Mouse (Mus musculus) neural tube, embryonic 13.5 days (tissue): ENCODE measurements at regions not wholly inside any gene's neighbourhood (a gene's known extent, or its start where the extent isn't known, plus 50 kb on each side); places are given as distances from the start of the nearest gene placed in this dataset.

Experiments used
- ATAC-seq: fragments of 200-750 bp; cut with Nextera tagmentation; 2 replicates; pipeline ENCODE4 v1.8.0; 2017; ENCODE audit warnings: low read depth, mild to moderate bottlenecking, moderate TSS enrichment, moderate library complexity
- H3K27ac ChIP-seq: fragments of 300-500 bp; sonication (generic); replicated peaks from 2 replicates; pipeline ENCODE4 v1.5.1; 2015; ENCODE audit warnings: moderate library complexity, mild to moderate bottlenecking, inconsistent platforms
- H3K27me3 ChIP-seq: fragments of 300-500 bp; sonication (generic); 2 replicates; pipeline ENCODE4 v1.6.1; 2015; ENCODE audit warnings: mild to moderate bottlenecking, inconsistent platforms
- H3K36me3 ChIP-seq: fragments of 300-500 bp; sonication (generic); 2 replicates; pipeline ENCODE4 v1.6.1; 2015; ENCODE audit warnings: mild to moderate bottlenecking, inconsistent platforms
- H3K4me1 ChIP-seq: fragments of 300-500 bp; sonication (generic); replicated peaks from 2 replicates; pipeline ENCODE4 v1.6.1; 2015; ENCODE audit warnings: inconsistent platforms
- H3K4me2 ChIP-seq: fragments of 300-500 bp; sonication (generic); 2 replicates; pipeline ENCODE4 v1.6.1; 2015; ENCODE audit warnings: inconsistent platforms, mild to moderate bottlenecking, moderate library complexity
- H3K4me3 ChIP-seq: fragments of 300-500 bp; sonication (generic); 2 replicates; pipeline ENCODE4 v1.5.1; 2015; ENCODE audit warnings: mild to moderate bottlenecking, inconsistent platforms
- H3K9ac ChIP-seq: fragments of 300-500 bp; sonication (generic); 2 replicates; pipeline ENCODE4 v1.6.1; 2015; ENCODE audit warnings: moderate library complexity, mild to moderate bottlenecking, inconsistent platforms
- H3K9me3 ChIP-seq: fragments of 300-500 bp; sonication (generic); 2 replicates; pipeline ENCODE4 v1.6.1; 2016; ENCODE audit warnings: inconsistent platforms
- WGBS: fragments of 180-500 bp; shearing (Covaris S2); methylation state at CpG from one replicate; pipeline ENCODE4 v1.1.7; 2015; 5-methylcytosine and 5-hydroxymethylcytosine counted together

DNA sequence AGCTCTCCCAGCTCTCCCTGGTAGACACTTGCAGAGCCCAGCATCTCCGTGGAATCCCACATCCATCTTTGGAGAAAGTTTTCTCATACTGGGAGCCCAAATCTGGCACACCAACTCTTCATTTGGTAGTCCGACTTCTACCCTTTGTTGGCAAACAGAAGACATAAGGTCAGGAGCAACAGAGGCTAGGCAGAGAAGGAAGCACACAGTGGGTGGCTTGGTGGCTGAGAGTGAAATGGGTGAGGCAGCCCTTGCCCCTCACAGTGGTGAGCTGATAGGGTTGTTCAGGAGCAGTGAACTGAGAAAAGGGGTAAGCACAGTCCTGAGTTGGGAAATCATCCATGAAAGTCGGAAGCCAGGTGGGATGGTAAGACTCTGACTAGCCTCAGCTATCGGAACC, 157.6 kb upstream of the Arid2 start:
- ATAC-seq, result no peak
- Histone ChIP-seq H3K9me3 (no peaks in the 10 kb centered on the region), H3K9ac (no peak overlapping the region), H3K4me1 (no peaks in the 10 kb centered on the region), H3K4me3 (no peak overlapping the region), H3K27me3 (no peaks in the 10 kb centered on the region), H3K4me2 (no peak overlapping the region), H3K36me3 (no peaks in the 10 kb centered on the region), H3K27ac (no peak overlapping the region)
- 84% methylated on average over 4 of the region's 4 CpGs for WGBS

DNA sequence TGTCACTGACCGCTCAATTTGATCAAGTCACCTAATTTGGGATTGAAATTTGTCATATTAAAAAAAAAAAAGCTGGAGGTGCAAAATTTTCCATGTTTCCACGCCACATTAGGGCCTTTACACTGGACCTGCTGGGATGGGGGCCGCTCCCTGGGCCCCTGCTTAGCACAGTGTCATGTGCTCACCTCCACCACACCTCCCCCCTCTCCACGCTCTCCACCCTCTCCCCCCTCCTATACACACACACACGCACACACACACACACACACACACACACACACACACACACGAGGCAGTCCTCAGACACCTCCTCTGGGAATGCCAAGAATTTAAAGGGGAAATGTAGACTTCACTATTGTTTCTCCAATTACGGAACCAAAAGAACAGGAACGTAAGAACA, 156.8 kb upstream of the Arid2 start:
- Histone ChIP-seq H3K36me3 (no peaks in the 10 kb centered on the region), H3K27me3 (no peaks in the 10 kb centered on the region), H3K4me1 (peaks cover 8% of the 10 kb centered on the region), H3K9me3 (no peaks in the 10 kb centered on the region), H3K4me3 (no peak overlapping the region), H3K9ac (no peak overlapping the region), H3K4me2 (no peak overlapping the region), H3K27ac (no peak overlapping the region)
- 76% methylated on average over 8 of the region's 8 CpGs for WGBS
- ATAC-seq, result no peak

DNA sequence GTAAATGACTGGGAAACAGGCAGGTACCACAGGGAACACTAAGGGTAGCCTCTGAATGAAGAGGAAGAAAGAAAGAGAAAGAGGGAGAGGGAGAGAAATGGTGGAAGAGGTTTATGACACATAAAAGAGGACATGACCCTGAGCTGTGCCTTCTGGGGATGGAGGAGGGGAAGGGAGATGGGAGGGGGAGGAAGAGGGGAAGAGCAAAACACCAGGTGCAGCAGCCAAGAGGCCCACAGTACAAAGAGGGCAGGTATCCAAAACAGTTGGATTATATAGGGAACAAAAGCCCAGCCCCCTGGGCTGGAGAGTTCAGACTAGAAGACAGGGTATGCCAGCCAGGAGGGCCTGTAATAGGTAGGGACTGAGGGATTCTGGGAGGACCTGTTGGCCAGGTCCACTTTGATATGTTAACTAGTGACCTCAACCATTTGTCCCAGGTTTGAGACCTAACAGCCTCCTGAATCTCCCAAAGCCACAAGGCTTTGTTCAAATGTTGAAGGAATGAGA, 155.7 kb upstream of the Arid2 start:
- ATAC-seq, result no peak
- no peak overlapping the region for H3K4me3 ChIP-seq
- H3K4me1 ChIP-seq, result peaks cover 9% of the 10 kb centered on the region
- no peaks in the 10 kb centered on the region for H3K9me3 ChIP-seq
- H3K36me3 ChIP-seq, result no peaks in the 10 kb centered on the region
- H3K27me3 ChIP-seq, result no peaks in the 10 kb centered on the region
- H3K27ac ChIP-seq, result no peak overlapping the region
- H3K4me2 ChIP-seq, result no peak overlapping the region
- no peak overlapping the region for H3K9ac ChIP-seq

DNA sequence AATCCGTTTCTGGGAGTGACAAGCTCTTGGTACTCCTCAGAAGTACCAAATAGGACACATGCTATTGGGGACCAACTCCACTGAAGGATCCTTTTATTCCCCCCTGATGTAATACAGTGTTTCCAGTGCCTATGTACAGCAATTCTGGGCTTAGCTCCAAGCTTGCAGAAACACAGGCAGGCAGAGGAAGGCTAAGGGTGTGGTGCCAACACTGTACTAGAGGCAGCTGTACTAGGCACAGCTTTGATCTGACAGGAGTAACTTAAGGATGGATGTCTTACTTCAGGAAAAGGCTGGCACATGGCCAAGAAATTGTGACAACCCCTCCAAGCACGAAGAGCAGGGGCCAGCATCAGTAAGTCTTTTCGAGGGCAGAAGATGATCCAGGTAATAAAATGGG, 154.7 kb upstream of the Arid2 start:
- peaks cover 9% of the 10 kb centered on the region for H3K4me1 ChIP-seq
- H3K36me3 ChIP-seq, result no peaks in the 10 kb centered on the region
- ATAC-seq, result peak; percentile 43; the same call in 1 of the 2 replicates
- H3K27ac ChIP-seq, result no peak overlapping the region
- H3K9ac ChIP-seq, result no peak overlapping the region
- no peaks in the 10 kb centered on the region for H3K27me3 ChIP-seq
- H3K4me3 ChIP-seq, result no peak overlapping the region
- no peak overlapping the region for H3K4me2 ChIP-seq
- WGBS, result 68% methylated on average over 3 of the region's 3 CpGs
- no peaks in the 10 kb centered on the region for H3K9me3 ChIP-seq

DNA sequence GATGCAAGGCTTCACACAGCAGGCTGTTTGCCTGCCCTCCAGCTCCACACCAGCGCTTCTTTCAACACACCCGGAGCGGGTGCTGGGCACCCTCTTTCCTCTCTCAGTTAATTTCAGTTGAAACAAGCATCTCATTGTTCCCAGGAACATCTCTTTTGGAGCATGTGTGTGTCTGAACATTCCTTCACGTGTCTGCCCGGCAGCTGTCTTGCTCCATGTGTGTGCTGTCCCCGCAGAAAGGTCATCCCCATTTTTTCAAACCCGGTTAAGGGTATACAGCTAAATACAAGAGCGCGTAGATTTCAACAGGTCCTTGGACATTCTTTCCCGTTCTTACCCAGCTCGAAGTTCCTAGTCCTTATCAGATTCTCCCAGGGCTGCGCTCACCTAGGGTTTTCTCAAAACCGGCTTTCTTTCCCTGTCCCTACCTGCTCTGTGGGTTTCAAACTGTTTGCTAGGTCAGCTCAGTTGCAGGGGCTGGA, 152.0 kb upstream of the Arid2 start:
- Histone ChIP-seq H3K36me3 (no peaks in the 10 kb centered on the region), H3K4me1 (peaks cover 9% of the 10 kb centered on the region), H3K9me3 (no peaks in the 10 kb centered on the region), H3K4me2 (peak overlapping the region; percentile 21), H3K27ac (no peak overlapping the region), H3K9ac (no peak overlapping the region), H3K27me3 (no peaks in the 10 kb centered on the region), H3K4me3 (no peak overlapping the region)
- ATAC-seq, result peak; percentile 43; the same call in 1 of the 2 replicates
- 19% methylated on average over 13 of the region's 13 CpGs for WGBS

DNA sequence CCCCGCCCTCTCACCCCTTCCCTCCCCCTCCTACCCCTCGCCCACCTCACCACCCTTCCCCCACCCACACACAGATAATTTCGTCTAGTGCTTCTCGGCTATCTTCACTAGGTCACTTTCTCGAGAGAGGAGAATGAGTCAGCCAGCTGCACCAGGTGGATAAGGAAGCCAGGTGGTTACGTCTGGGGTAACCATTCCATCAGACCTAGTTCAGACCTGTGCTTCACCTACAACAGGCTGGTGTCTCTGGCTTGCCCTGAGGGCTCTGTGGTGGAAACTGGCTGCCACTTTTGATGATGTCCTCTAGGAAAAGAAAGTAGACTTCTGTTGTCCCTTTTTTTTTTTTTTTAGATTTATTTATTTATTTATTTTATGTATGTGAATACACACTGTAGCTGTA, 151.5 kb upstream of the Arid2 start:
- ATAC-seq, result no peak
- Histone ChIP-seq H3K4me1 (peaks cover 9% of the 10 kb centered on the region), H3K27me3 (no peaks in the 10 kb centered on the region), H3K36me3 (no peaks in the 10 kb centered on the region), H3K27ac (no peak overlapping the region), H3K4me2 (no peak overlapping the region), H3K4me3 (no peak overlapping the region), H3K9ac (no peak overlapping the region), H3K9me3 (no peaks in the 10 kb centered on the region)
- WGBS, result 45% methylated on average over 5 of the region's 6 CpGs

DNA sequence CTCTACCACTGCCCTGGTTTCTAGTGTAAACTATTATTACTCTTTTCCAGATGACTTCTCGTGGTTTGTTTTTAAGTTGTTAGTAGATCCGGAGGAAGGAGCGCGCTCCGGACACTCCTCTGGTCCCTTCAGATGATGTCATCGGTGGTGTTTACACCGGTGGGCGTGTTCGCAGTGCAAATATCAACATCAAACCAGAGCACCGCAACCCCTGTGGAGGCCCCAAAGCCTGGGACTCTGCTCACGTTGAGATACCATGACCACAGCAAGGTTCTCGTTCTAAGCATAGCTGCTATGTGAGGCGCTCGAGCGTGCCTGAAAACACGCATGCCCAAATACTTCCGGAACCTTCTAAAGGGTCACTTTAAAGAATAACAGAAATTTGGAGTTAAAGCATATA, 149.8 kb upstream of the Arid2 start:
- peaks cover 9% of the 10 kb centered on the region for H3K4me1 ChIP-seq
- no peaks in the 10 kb centered on the region for H3K36me3 ChIP-seq
- H3K4me3 ChIP-seq, result no peak overlapping the region
- ATAC-seq, result no peak
- 92% methylated on average over 17 of the region's 17 CpGs for WGBS
- H3K27me3 ChIP-seq, result no peaks in the 10 kb centered on the region
- no peak overlapping the region for H3K9ac ChIP-seq
- no peak overlapping the region for H3K27ac ChIP-seq
- H3K4me2 ChIP-seq, result no peak overlapping the region
- H3K9me3 ChIP-seq, result no peaks in the 10 kb centered on the region

DNA sequence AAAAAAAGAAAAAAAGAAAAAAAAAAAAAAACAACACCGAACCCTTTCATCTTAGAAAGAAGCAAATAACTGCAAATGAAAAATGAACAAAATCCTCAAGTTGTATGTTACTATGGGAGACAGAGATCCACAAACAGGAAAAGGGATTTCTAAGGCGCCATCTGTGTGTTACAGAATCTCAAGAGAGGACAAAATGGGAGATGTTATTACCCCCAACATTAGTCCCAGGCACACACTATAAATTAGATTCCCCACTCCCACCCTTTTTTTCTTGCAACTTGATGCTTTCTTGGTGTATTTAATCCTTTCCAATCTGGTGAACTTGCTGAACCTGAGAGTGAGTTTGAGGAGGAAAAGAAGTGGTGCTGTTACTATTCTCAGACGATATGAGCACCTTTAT, 149.4 kb upstream of the Arid2 start:
- Histone ChIP-seq H3K36me3 (no peaks in the 10 kb centered on the region), H3K27ac (no peak overlapping the region), H3K4me1 (peaks cover 9% of the 10 kb centered on the region), H3K9ac (no peak overlapping the region), H3K4me2 (no peak overlapping the region), H3K27me3 (no peaks in the 10 kb centered on the region), H3K4me3 (no peak overlapping the region), H3K9me3 (no peaks in the 10 kb centered on the region)
- WGBS, result 95% methylated on average over 3 of the region's 3 CpGs
- ATAC-seq, result no peak

DNA sequence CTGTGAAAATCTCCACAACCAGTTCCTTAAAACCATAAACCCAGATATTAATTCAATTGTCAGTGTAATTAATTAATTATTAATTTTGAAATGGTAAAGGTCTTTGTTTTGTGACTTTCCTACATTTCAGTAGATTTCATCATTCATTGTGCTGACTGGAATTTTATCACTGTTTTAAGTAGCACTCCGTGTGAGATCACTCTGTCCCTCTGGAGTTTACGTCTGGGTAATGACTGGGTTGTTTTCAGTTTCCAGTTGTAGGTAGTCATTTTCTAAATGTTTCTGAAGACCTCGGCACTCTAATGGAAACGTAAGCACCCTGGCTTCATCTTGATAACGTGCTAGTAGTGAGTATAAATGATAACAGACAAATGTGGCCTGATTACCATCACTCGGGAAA, 133.8 kb upstream of the Arid2 start:
- H3K4me1 ChIP-seq, result no peaks in the 10 kb centered on the region
- H3K4me3 ChIP-seq, result no peak overlapping the region
- H3K9ac ChIP-seq, result no peak overlapping the region
- H3K36me3 ChIP-seq, result no peaks in the 10 kb centered on the region
- WGBS, result 81% methylated on average over 6 of the region's 6 CpGs
- H3K27ac ChIP-seq, result no peak overlapping the region
- no peaks in the 10 kb centered on the region for H3K9me3 ChIP-seq
- no peak overlapping the region for H3K4me2 ChIP-seq
- ATAC-seq, result no peak
- no peaks in the 10 kb centered on the region for H3K27me3 ChIP-seq

DNA sequence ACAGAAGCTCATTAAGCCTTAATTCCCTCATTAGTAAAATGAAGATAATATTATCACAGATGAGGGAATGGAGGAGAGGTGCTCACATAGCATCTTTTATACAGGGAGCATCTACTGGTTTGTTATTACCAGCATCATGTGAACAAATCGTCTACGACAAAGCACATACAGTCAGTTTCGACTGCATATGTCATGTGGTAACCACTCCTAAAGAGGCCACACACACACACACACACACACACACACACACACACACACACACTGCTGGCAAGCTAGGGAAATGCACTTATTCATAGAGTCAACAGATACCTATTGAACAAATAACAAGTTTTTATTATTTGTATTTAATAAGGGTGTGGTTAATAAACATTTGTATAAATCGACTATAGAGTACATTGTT, 129.0 kb upstream of the Arid2 start:
- 82% methylated on average over 4 of the region's 4 CpGs for WGBS

DNA sequence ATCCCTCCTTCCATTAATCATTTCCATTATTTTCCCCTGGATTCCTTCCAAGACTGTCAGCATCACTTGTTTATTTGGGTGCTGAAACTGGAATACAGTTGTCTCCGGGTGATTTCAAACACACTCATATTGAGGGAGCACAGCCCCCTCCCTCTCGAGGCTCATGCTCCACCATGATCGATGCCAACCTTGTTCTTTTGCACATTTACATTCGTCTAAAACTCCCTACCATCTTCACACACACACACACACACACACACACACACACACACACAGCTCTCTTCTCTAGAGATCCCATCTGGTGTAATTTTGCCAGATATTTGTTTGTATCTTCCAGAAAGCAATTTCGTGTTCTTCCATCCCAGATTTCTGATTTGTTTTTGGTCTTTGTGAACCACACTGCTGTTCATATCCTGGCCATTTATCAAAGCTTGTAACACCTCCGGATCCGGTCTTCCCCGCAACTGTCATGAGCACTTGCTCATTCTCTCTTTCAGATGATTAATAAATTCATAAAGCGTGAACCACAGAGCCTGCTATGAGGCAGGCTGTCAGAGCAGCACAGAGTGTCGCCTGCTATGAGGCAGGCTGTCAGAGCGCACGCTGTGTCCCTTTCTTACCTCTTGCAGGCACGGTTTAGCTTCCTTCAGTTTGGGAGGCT, 122.4 kb upstream of the Arid2 start:
- Histone ChIP-seq H3K27ac (peak overlapping the region; percentile 78), H3K9me3 (0 out of 2 replicates have a peak, but pooled peaks cover 3% of the 10 kb centered on the region), H3K4me3 (no peak overlapping the region), H3K36me3 (no peaks in the 10 kb centered on the region), H3K9ac (peak overlapping the region; percentile 47; the same call in 1 of the 2 replicates), H3K27me3 (no peaks in the 10 kb centered on the region), H3K4me1 (peaks cover 21% of the 10 kb centered on the region), H3K4me2 (peak overlapping the region; percentile 32)
- ATAC-seq, result peak; percentile 55; the same call in 1 of the 2 replicates
- 49% methylated on average over 13 of the region's 13 CpGs for WGBS

More for the DNA sequence above, 129.0 kb upstream of the Arid2 start:
- no peak for ATAC-seq
- Histone ChIP-seq H3K4me1 (no peaks in the 10 kb centered on the region), H3K27me3 (no peaks in the 10 kb centered on the region), H3K27ac (no peak overlapping the region; the same call in 1 of the 2 replicates), H3K4me3 (no peak overlapping the region), H3K4me2 (no peak overlapping the region), H3K36me3 (no peaks in the 10 kb centered on the region), H3K9me3 (0 out of 2 replicates have a peak, but pooled peaks cover 3% of the 10 kb centered on the region), H3K9ac (no peak overlapping the region)

DNA sequence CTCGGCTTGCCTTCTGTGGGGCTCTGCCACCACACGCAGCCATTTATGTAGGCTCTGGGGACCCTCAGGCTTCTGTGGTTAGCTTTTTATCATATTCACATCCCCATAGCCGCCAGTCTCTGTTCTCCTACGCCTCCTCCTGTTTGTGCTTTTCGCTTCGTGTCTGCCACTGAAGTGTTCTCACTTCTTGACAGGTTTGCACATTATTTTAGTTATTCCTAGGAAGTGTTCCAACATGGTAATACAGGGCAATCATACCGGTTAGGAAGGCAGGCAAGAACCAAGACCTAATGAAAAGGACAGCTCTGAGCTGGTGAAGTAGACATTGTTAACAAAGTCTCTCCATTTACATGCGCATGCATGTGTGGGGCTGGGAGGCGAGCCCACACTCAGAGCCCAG, 120.1 kb upstream of the Arid2 start:
- no peaks in the 10 kb centered on the region for H3K36me3 ChIP-seq
- peaks cover 9% of the 10 kb centered on the region for H3K27me3 ChIP-seq
- H3K27ac ChIP-seq, result no peak overlapping the region
- H3K4me2 ChIP-seq, result no peak overlapping the region
- no peak overlapping the region for H3K9ac ChIP-seq
- ATAC-seq, result no peak
- no peak overlapping the region for H3K4me3 ChIP-seq
- H3K4me1 ChIP-seq, result peaks cover 32% of the 10 kb centered on the region
- no peaks in the 10 kb centered on the region for H3K9me3 ChIP-seq
- 78% methylated on average over 9 of the region's 9 CpGs for WGBS
